Mouse (Mus musculus) olfactory bulb, adult 2 months (tissue): ENCODE results near the gene Gstm1.

Source experiments
- CTCF ChIP-seq: fragments of 200-500 bp; IDR thresholded peaks from 2 replicates; pipeline ENCODE4 v1.5.1; 2012; ENCODE audit warnings: low read depth, mild to moderate bottlenecking, low read length, moderate library complexity; ENCODE audit not compliant: insufficient read depth
- POLR2A ChIP-seq: fragments of 200-500 bp; IDR thresholded peaks from 2 replicates; pipeline ENCODE4 v1.6.1; 2012; ENCODE audit warnings: mild to moderate bottlenecking, low read depth, low read length, moderate library complexity; ENCODE audit not compliant: insufficient read depth

- TF ChIP-seq CTCF (no peak), POLR2A (no peak)
Observed at GRCm38 (mm10) chr3:108022650-108023049, 4.9 kb upstream of the Gstm1 start.
